Mouse (Mus musculus): ENCODE results near the gene Arid4a. TPM values are rescaled to one million over a fixed set of nuclear protein-coding genes. Genes with fewer than 3 reads are reported as not detected.

The Arid4a gene
- polyA plus RNA-seq, 1 experiment from 2014 or later: 29.5 TPM

DNA sequence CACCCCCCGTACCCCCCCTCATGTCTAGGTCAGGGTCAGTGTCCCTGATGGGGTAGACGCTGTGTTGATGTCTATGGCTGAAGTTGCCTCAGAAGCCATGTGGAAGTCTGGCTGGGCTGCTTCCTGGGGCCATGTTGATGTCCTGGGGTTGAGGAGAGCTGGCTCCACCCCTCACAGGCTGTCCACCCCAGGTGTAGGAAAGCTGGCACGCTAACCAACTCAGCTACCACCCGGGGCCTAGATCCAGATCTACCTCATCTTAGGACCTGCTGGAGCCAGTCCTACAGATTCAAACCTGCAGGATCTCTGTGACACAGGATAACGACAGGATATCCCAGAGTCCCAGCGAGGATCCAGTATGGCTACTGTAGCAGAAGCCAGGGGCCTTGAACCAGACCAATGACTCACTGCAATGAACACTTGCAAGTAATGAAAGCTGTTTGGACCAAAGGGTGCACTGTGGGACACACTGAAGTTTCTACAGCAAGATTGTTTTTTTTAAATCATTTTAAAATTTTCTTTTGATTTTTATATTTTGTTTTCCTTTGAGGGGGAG lies 91.5 kb downstream of the Arid4a start:
- Histone ChIP-seq H3K27ac (replicated peaks in 1 of 2; ENCODE audit: control insufficient read depth in 1 of 2, insufficient read depth in 1 of 2, low read depth in 2 of 2, low read length in 2 of 2) (no peak overlapping the region), H3K4me2 (ENCODE audit: low read length) (no peak overlapping the region), H3K4me3 (ENCODE audit: control insufficient read depth in 1 of 2, insufficient read depth in 1 of 2, low read depth in 1 of 2, low read length in 2 of 2) (no peak overlapping the region), H3K9me3 (ENCODE audit: control insufficient read depth, low read length) (no peaks in the 10 kb centered on the region), H3K4me1 (ENCODE audit: control insufficient read depth in 2 of 2, insufficient read depth in 2 of 2, low read length in 2 of 2) (peaks cover 4 to 8% of the 10 kb centered on the region in 2 experiments; a peak in 3 of 4 replicates), H3K9ac (ENCODE audit: low read length) (no peak overlapping the region), H3K36me3 (ENCODE audit: control insufficient read depth, insufficient read depth, low read length) (no peaks in the 10 kb centered on the region), H3K27me3 (ENCODE audit: control insufficient read depth, insufficient read depth, low read length) (no peaks in the 10 kb centered on the region)
- 82% methylated on average over 6 of the region's 6 CpGs for WGBS
- no peak for ATAC-seq (ENCODE audit: insufficient number of reproducible peaks, insufficient read depth, low FRiP score, low read depth)

DNA sequence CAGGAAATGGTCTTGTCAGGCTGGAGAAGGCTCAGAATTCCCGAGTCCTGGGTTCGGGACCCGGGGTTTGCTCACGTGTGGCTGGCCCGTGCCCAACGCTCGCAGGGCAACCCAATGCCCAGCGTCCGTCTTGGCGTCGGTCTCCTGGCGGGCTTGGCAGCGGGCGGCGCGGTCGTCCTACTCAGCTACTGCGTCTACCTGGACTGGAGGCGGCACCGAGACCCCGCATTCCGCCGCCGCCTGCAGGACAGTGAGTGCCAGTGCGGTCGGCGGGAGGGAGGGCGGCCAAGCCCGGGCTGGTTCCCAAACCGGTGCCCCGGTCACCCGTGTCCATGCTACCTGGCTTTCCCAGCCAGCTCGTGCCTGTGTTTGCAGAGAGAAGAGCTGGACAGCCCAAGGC lies 95.5 kb downstream of the Arid4a start, which contains the start of gene Tomm20l:
Gene Tomm20l, plus strand, starts transcription at position 98 of the 400 bp plus-strand sequence.
- 10% methylated on average over 33 of the region's 33 CpGs for WGBS
- no peak for ATAC-seq (ENCODE audit: insufficient number of reproducible peaks, insufficient read depth, low FRiP score, low read depth)
- H3K27ac ChIP-seq (replicated peaks in 1 of 2; ENCODE audit: control insufficient read depth in 1 of 2, insufficient read depth in 1 of 2, low read depth in 2 of 2, low read length in 2 of 2): no peak within 1 kb of the TSS

DNA sequence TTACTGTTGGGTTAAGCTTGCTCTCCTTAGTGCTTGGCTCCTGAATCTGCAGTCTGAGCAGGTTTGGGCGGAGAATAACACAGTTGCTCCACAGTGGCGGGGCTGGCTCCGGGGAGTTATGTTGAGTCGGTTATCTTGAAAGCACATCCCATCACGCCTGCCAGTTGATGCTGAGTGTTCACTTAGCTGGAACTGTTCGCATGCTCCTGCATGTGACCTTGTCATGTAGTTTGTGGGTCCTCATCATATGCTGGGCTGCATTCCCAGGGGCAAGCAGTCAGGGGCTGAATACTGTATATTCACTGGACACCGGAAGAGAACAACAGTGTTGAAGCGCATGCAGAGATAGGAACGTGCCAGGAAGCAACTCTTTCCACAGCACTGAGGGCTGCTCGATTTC lies 97.3 kb downstream of the Arid4a start:
- Histone ChIP-seq H3K9ac (ENCODE audit: low read length) (no peak overlapping the region), H3K36me3 (ENCODE audit: control insufficient read depth, insufficient read depth, low read length) (no peaks in the 10 kb centered on the region), H3K27ac (replicated peaks in 1 of 2; ENCODE audit: control insufficient read depth in 1 of 2, insufficient read depth in 1 of 2, low read depth in 2 of 2, low read length in 2 of 2) (peak overlapping the region; percentile 7 to 41; a peak in 1 of 4 replicates), H3K4me2 (ENCODE audit: low read length) (peak overlapping the region; percentile 58), H3K4me1 (ENCODE audit: control insufficient read depth in 2 of 2, insufficient read depth in 2 of 2, low read length in 2 of 2) (peaks cover 16 to 24% of the 10 kb centered on the region in 2 experiments), H3K4me3 (ENCODE audit: control insufficient read depth in 1 of 2, insufficient read depth in 1 of 2, low read depth in 1 of 2, low read length in 2 of 2) (0 out of 4 replicates have a peak overlapping the region, but pooled peaks of 1 of the 2 experiments have one; percentile 5), H3K27me3 (ENCODE audit: control insufficient read depth, insufficient read depth, low read length) (no peaks in the 10 kb centered on the region), H3K9me3 (ENCODE audit: control insufficient read depth, low read length) (no peaks in the 10 kb centered on the region)
- ATAC-seq (ENCODE audit: insufficient number of reproducible peaks, insufficient read depth, low FRiP score, low read depth): peak; percentile 63; the same call in 1 of the 2 replicates
- WGBS: 14% methylated on average over 10 of the region's 10 CpGs

More for the DNA sequence above, 95.5 kb downstream of the Arid4a start, which contains the start of gene Tomm20l:
- H3K9me3 ChIP-seq (ENCODE audit: control insufficient read depth, low read length): no peaks in the 10 kb centered on the region
- no peaks in the 10 kb centered on the region for H3K36me3 ChIP-seq (ENCODE audit: control insufficient read depth, insufficient read depth, low read length)
- H3K9ac ChIP-seq (ENCODE audit: low read length): peak within 1 kb of the TSS; percentile 18
- peak within 1 kb of the TSS; percentile 21 to 30 for H3K4me3 ChIP-seq (ENCODE audit: control insufficient read depth in 1 of 2, insufficient read depth in 1 of 2, low read depth in 1 of 2, low read length in 2 of 2)
- H3K27me3 ChIP-seq (ENCODE audit: control insufficient read depth, insufficient read depth, low read length): no peaks in the 10 kb centered on the region
- peaks cover 16 to 24% of the 10 kb centered on the region in 2 experiments for H3K4me1 ChIP-seq (ENCODE audit: control insufficient read depth in 2 of 2, insufficient read depth in 2 of 2, low read length in 2 of 2)
- peak within 1 kb of the TSS; percentile 68 for H3K4me2 ChIP-seq (ENCODE audit: low read length)

DNA sequence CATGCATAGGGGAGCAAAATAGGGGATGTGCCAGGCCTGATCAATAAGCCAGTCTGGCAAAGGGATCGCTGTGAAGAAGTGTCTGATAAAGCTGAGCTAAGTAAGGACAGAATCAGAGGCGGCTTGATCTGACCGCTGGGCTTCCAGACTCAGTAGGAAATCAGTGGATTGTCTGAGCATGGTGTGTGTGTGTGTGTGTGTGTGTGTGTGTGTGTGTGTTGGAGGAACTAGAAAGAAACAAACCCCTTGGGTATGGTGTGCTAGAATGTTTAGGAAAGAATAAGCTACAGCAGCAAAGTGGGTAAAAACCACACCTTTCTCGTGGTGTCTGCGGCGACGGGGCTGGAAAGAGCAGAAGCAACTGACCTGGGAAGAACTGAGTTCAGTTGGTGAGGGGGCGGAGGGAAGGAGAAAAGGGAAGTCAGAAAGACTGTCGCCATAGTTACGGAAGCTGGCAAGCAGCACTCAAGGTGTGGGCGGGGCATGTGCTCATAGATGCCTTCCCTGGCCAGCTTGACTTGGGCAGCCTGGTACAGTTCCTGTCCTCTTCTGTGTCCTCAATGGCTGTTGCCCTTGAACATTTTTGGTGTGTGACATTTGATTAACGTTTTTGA lies 98.0 kb downstream of the Arid4a start:
- peak overlapping the region; percentile 58 for H3K4me2 ChIP-seq (ENCODE audit: low read length)
- WGBS: 32% methylated on average over 12 of the region's 12 CpGs
- H3K4me3 ChIP-seq (ENCODE audit: control insufficient read depth in 1 of 2, insufficient read depth in 1 of 2, low read depth in 1 of 2, low read length in 2 of 2): no peak overlapping the region
- ATAC-seq (ENCODE audit: insufficient number of reproducible peaks, insufficient read depth, low FRiP score, low read depth): no peak
- H3K9me3 ChIP-seq (ENCODE audit: control insufficient read depth, low read length): no peaks in the 10 kb centered on the region
- no peak overlapping the region for H3K9ac ChIP-seq (ENCODE audit: low read length)
- H3K27me3 ChIP-seq (ENCODE audit: control insufficient read depth, insufficient read depth, low read length): no peaks in the 10 kb centered on the region
- 0 out of 4 replicates have a peak overlapping the region, but pooled peaks have one; percentile 7 to 41 for H3K27ac ChIP-seq (replicated peaks in 1 of 2; ENCODE audit: control insufficient read depth in 1 of 2, insufficient read depth in 1 of 2, low read depth in 2 of 2, low read length in 2 of 2)
- H3K4me1 ChIP-seq (ENCODE audit: control insufficient read depth in 2 of 2, insufficient read depth in 2 of 2, low read length in 2 of 2): peaks cover 16 to 24% of the 10 kb centered on the region in 2 experiments
- H3K36me3 ChIP-seq (ENCODE audit: control insufficient read depth, insufficient read depth, low read length): no peaks in the 10 kb centered on the region

DNA sequence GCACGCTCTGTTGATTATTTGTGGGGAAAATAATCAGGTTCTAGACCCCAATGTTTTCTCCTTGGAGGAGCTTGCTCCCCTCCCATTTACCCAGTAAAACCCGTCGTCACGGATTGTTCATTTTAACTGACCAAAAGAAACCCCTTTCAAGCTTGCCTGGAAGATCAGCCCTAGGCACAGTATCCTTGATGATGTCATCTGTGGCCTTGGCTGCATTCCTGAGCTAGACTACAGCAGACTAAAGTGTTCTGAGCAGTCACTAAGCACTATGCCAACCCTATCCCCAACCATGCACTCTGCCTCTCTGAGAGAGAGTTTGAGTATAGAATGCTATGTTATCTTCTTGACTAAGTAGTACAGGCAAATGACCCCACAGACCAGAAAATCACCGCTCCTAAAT lies 100.6 kb downstream of the Arid4a start:
- Histone ChIP-seq H3K4me1 (ENCODE audit: control insufficient read depth in 2 of 2, insufficient read depth in 2 of 2, low read length in 2 of 2) (peaks cover 11 to 19% of the 10 kb centered on the region in 2 experiments), H3K9ac (ENCODE audit: low read length) (no peak overlapping the region), H3K36me3 (ENCODE audit: control insufficient read depth, insufficient read depth, low read length) (peaks cover 3% of the 10 kb centered on the region; the same call in 1 of the 2 replicates), H3K4me3 (ENCODE audit: control insufficient read depth in 1 of 2, insufficient read depth in 1 of 2, low read depth in 1 of 2, low read length in 2 of 2) (no peak overlapping the region), H3K9me3 (ENCODE audit: control insufficient read depth, low read length) (no peaks in the 10 kb centered on the region), H3K4me2 (ENCODE audit: low read length) (no peak overlapping the region), H3K27ac (replicated peaks in 1 of 2; ENCODE audit: control insufficient read depth in 1 of 2, insufficient read depth in 1 of 2, low read depth in 2 of 2, low read length in 2 of 2) (no peak overlapping the region), H3K27me3 (ENCODE audit: control insufficient read depth, insufficient read depth, low read length) (no peaks in the 10 kb centered on the region)
- no peak for ATAC-seq (ENCODE audit: insufficient number of reproducible peaks, insufficient read depth, low FRiP score, low read depth)
- WGBS: 66% methylated on average over 5 of the region's 5 CpGs

DNA sequence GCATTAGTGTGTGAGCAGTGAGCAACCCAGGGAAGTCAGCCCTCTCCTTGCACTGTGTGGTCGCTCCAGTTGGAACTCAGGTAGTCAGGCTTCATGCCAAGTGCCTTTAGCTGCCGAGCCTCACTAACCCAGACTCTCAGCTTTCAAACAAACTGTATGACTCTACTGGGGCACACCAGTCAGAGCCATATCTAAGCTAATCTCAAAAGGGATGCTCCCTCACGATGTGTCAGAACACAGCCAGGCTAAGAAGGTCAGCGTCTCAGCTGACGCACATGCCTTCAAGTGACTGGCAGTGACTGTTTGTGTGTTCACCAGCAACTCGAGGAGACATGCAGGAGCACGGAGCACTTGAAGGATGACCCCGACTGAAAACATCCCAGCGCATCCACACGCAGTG lies 106.9 kb downstream of the Arid4a start:
- no peak overlapping the region for H3K27ac ChIP-seq (replicated peaks in 1 of 2; ENCODE audit: control insufficient read depth in 1 of 2, insufficient read depth in 1 of 2, low read depth in 2 of 2, low read length in 2 of 2)
- H3K27me3 ChIP-seq (ENCODE audit: control insufficient read depth, insufficient read depth, low read length): no peaks in the 10 kb centered on the region
- 82% methylated on average over 10 of the region's 10 CpGs for WGBS
- H3K9me3 ChIP-seq (ENCODE audit: control insufficient read depth, low read length): no peaks in the 10 kb centered on the region
- H3K4me3 ChIP-seq (ENCODE audit: control insufficient read depth in 1 of 2, insufficient read depth in 1 of 2, low read depth in 1 of 2, low read length in 2 of 2): no peak overlapping the region
- no peak overlapping the region for H3K4me2 ChIP-seq (ENCODE audit: low read length)
- ATAC-seq (ENCODE audit: insufficient number of reproducible peaks, insufficient read depth, low FRiP score, low read depth): no peak
- peaks cover 59% of the 10 kb centered on the region for H3K36me3 ChIP-seq (ENCODE audit: control insufficient read depth, insufficient read depth, low read length)
- H3K9ac ChIP-seq (ENCODE audit: low read length): no peak overlapping the region
- no peaks in the 10 kb centered on the region for H3K4me1 ChIP-seq (ENCODE audit: control insufficient read depth in 2 of 2, insufficient read depth in 2 of 2, low read length in 2 of 2)

DNA sequence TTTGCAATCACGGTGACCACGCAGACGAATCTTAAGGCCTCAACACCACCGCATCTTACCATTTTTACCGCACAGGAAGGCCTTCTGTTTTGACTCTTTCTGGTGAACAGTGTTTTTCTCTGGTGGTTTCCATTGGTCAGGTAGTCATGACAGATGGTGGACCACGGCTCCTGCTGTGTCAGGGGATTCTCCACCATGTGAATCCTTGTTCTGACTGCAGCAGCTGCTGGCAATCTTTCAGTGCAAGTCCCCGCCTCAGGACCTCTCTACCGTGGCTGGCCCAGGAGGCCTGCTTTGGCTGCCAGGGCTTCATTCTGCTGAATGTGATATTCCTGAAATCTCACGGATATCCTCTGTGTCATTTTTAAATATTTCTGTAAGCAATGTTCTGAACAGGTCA lies 107.5 kb downstream of the Arid4a start:
- Histone ChIP-seq H3K4me1 (ENCODE audit: control insufficient read depth in 2 of 2, insufficient read depth in 2 of 2, low read length in 2 of 2) (no peaks in the 10 kb centered on the region), H3K27ac (replicated peaks in 1 of 2; ENCODE audit: control insufficient read depth in 1 of 2, insufficient read depth in 1 of 2, low read depth in 2 of 2, low read length in 2 of 2) (no peak overlapping the region), H3K27me3 (ENCODE audit: control insufficient read depth, insufficient read depth, low read length) (no peaks in the 10 kb centered on the region), H3K4me3 (ENCODE audit: control insufficient read depth in 1 of 2, insufficient read depth in 1 of 2, low read depth in 1 of 2, low read length in 2 of 2) (no peak overlapping the region), H3K9me3 (ENCODE audit: control insufficient read depth, low read length) (no peaks in the 10 kb centered on the region), H3K36me3 (ENCODE audit: control insufficient read depth, insufficient read depth, low read length) (peaks cover 61% of the 10 kb centered on the region), H3K4me2 (ENCODE audit: low read length) (no peak overlapping the region), H3K9ac (ENCODE audit: low read length) (no peak overlapping the region)
- ATAC-seq (ENCODE audit: insufficient number of reproducible peaks, insufficient read depth, low FRiP score, low read depth): no peak
- 91% methylated on average over 9 of the region's 9 CpGs for WGBS

Measured in heart, embryonic 14.5 days (tissue).